Mouse (Mus musculus) MEL (cell line): ENCODE results near the gene Zp3. TPM values are rescaled to one million over a fixed set of nuclear protein-coding genes. Genes with fewer than 3 reads are reported as not detected.

Experiments
- DNase-seq: peaks from one replicate; pipeline ENCODE4 v3.0.0; 2011; ENCODE audit warnings: low read depth, low spot score
- H3K27ac ChIP-seq: 2 replicates; pipeline ENCODE4 v1.5.1; 2012; ENCODE audit warnings: low read depth, mild to moderate bottlenecking, control low read depth, low read length, moderate library complexity; ENCODE audit not compliant: control insufficient read depth
- H3K27me3 ChIP-seq, 2 experiments: fragments of 150-350 bp in 1 of 2; sonication (generic) in 1 of 2; 2 replicates each; pipeline ENCODE4 v1.6.1; 2012; ENCODE audit warnings: low read length in 2 of 2, mild to moderate bottlenecking in 2 of 2, improper control_type of control experiment in 1 of 2, moderate library complexity in 1 of 2; ENCODE audit not compliant: insufficient read depth in 2 of 2, control insufficient read depth in 1 of 2
- H3K36me3 ChIP-seq, 2 experiments: 2 replicates each; pipeline ENCODE4 v1.6.1; 2012 to 2014; ENCODE audit warnings: low read length in 2 of 2, improper control_type of control experiment in 1 of 2, inconsistent platforms in 1 of 2, mild to moderate bottlenecking in 1 of 2; ENCODE audit not compliant: insufficient read depth in 2 of 2, control insufficient read depth in 1 of 2
- H3K4me1 ChIP-seq, 2 experiments: fragments of 150-350 bp in 1 of 2; sonication (generic) in 1 of 2; 2 replicates each; pipeline ENCODE4 v1.6.1; 2012; ENCODE audit warnings: low read length in 2 of 2, improper control_type of control experiment in 1 of 2, mild to moderate bottlenecking in 1 of 2; ENCODE audit not compliant: insufficient read depth in 2 of 2, control insufficient read depth in 1 of 2
- H3K4me3 ChIP-seq, 2 experiments: fragments of 150-350 bp in 1 of 2; sonication (generic) in 1 of 2; 2 replicates each; pipeline ENCODE4 v1.5.1; 2012; ENCODE audit warnings: low read depth in 2 of 2, low read length in 2 of 2, mild to moderate bottlenecking in 2 of 2, moderate library complexity in 2 of 2, control low read depth in 1 of 2, improper control_type of control experiment in 1 of 2; ENCODE audit not compliant: control insufficient read depth in 1 of 2, insufficient read depth in 1 of 2
- H3K79me2 ChIP-seq: 2 replicates; pipeline ENCODE4 v1.6.1; 2012; ENCODE audit warnings: mild to moderate bottlenecking, low read length, moderate library complexity; ENCODE audit not compliant: control insufficient read depth, poor library complexity, insufficient read depth
- H3K9ac ChIP-seq: 2 replicates; pipeline ENCODE4 v1.6.1; 2012; ENCODE audit warnings: low read depth, mild to moderate bottlenecking, control low read depth, low read length, moderate library complexity; ENCODE audit not compliant: control insufficient read depth, poor library complexity, severe bottlenecking
- H3K9me3 ChIP-seq: fragments of 150-350 bp; sonication (generic); replicated peaks from 2 replicates; pipeline ENCODE4 v1.6.1; 2012; ENCODE audit warnings: mild to moderate bottlenecking, low read length, improper control_type of control experiment, moderate library complexity; ENCODE audit not compliant: insufficient read depth
- BHLHE40 ChIP-seq: IDR thresholded peaks from 2 replicates; pipeline ENCODE4 v1.6.1; 2012; ENCODE audit warnings: low read depth, mild to moderate bottlenecking, inconsistent platforms, low read length, improper control_type of control experiment, borderline replicate concordance
- CHD1 ChIP-seq: IDR thresholded peaks from 2 replicates; pipeline ENCODE4 v1.6.1; 2012; ENCODE audit warnings: low read depth, mild to moderate bottlenecking, inconsistent platforms, low read length, improper control_type of control experiment
- E2F4 ChIP-seq: IDR thresholded peaks from 2 replicates; pipeline ENCODE4 v1.6.1; 2011; ENCODE audit warnings: low read depth, low read length, improper control_type of control experiment, borderline replicate concordance
- ELF1 ChIP-seq: IDR thresholded peaks from 2 replicates; pipeline ENCODE4 v1.6.1; 2014; ENCODE audit warnings: low read depth, mild to moderate bottlenecking, inconsistent platforms, low read length, improper control_type of control experiment, moderate library complexity
- EP300 ChIP-seq, 2 experiments: IDR thresholded peaks; 2 replicates each; pipeline ENCODE4 v1.6.1; 2011; ENCODE audit warnings: improper control_type of control experiment in 2 of 2, low read length in 2 of 2, low read depth in 1 of 2, mild to moderate bottlenecking in 1 of 2
- GABPA ChIP-seq: IDR thresholded peaks from 2 replicates; pipeline ENCODE4 v1.6.1; 2012; ENCODE audit warnings: low read depth, mild to moderate bottlenecking, inconsistent platforms, low read length, improper control_type of control experiment, moderate library complexity
- KAT2A ChIP-seq: conservative IDR thresholded peaks from 2 replicates; pipeline ENCODE4 v1.6.1; 2012; ENCODE audit warnings: low read depth, low read length, improper control_type of control experiment, inconsistent platforms
- MAFK ChIP-seq: IDR thresholded peaks from 2 replicates; pipeline ENCODE4 v1.6.1; 2011; ENCODE audit warnings: low read depth, mild to moderate bottlenecking, low read length, improper control_type of control experiment, borderline replicate concordance
- MAX ChIP-seq: IDR thresholded peaks from 2 replicates; pipeline ENCODE4 v1.6.1; 2011; ENCODE audit warnings: low read length, improper control_type of control experiment
- MXI1 ChIP-seq: IDR thresholded peaks from 2 replicates; pipeline ENCODE4 v1.6.1; 2011; ENCODE audit warnings: mild to moderate bottlenecking, low read depth, low read length, improper control_type of control experiment
- POLR2A ChIP-seq, 2 experiments: IDR thresholded peaks; 2 replicates each; pipeline ENCODE4 v1.6.1; 2011 to 2012; ENCODE audit warnings: low read length in 2 of 2, mild to moderate bottlenecking in 2 of 2, control low read depth in 1 of 2, improper control_type of control experiment in 1 of 2, low read depth in 1 of 2, moderate library complexity in 1 of 2; ENCODE audit not compliant: control insufficient read depth in 1 of 2, insufficient read depth in 1 of 2, poor library complexity in 1 of 2
- POLR2AphosphoS2 ChIP-seq: IDR thresholded peaks from 2 replicates; pipeline ENCODE4 v1.6.1; 2011; ENCODE audit warnings: low read length, improper control_type of control experiment
- POLR2AphosphoS5 ChIP-seq: IDR thresholded peaks from 2 replicates; pipeline ENCODE4 v1.6.1; 2012; ENCODE audit warnings: low read depth, borderline replicate concordance, mild to moderate bottlenecking, inconsistent platforms, low read length, moderate library complexity, mixed read lengths
- RAD21 ChIP-seq: IDR thresholded peaks from 2 replicates; pipeline ENCODE4 v1.6.1; 2011; ENCODE audit warnings: mild to moderate bottlenecking, low read depth, low read length, improper control_type of control experiment
- RCOR1 ChIP-seq: IDR thresholded peaks from 2 replicates; pipeline ENCODE4 v1.6.1; 2012; ENCODE audit warnings: low read depth, mild to moderate bottlenecking, inconsistent platforms, low read length, improper control_type of control experiment
- SIN3A ChIP-seq: IDR thresholded peaks from 2 replicates; pipeline ENCODE4 v1.6.1; 2012; ENCODE audit warnings: low read length, improper control_type of control experiment, inconsistent platforms
- TAL1 ChIP-seq: IDR thresholded peaks from 2 replicates; pipeline ENCODE4 v1.6.1; 2012; ENCODE audit warnings: mild to moderate bottlenecking, inconsistent platforms, low read length, moderate library complexity, mixed read lengths
- UBTF ChIP-seq: IDR thresholded peaks from 2 replicates; pipeline ENCODE4 v1.6.1; 2012; ENCODE audit warnings: low read depth, mild to moderate bottlenecking, inconsistent platforms, low read length, improper control_type of control experiment, moderate library complexity, borderline replicate concordance; ENCODE audit not compliant: insufficient read depth
- USF2 ChIP-seq, 2 experiments: IDR thresholded peaks; 2 replicates each; pipeline ENCODE4 v1.6.1; 2011 to 2012; ENCODE audit warnings: improper control_type of control experiment in 2 of 2, low read length in 2 of 2, borderline replicate concordance in 1 of 2, inconsistent platforms in 1 of 2, low read depth in 1 of 2, mild to moderate bottlenecking in 1 of 2; ENCODE audit not compliant: insufficient read depth in 1 of 2
- ZC3H11A ChIP-seq: IDR thresholded peaks from 2 replicates; pipeline ENCODE4 v1.6.1; 2012; ENCODE audit warnings: low read depth, mild to moderate bottlenecking, inconsistent platforms, low read length, improper control_type of control experiment
- polyA plus RNA-seq, 2 experiments: library from polyadenylated mRNA; stranded (reverse) in 1 of 2; unstranded in 1 of 2; fragments of >175 nt in 1 of 2; fragments of >200 nt in 1 of 2; gene quantifications; 2 replicates each; pipeline versions ENCODE4 v1.2.1 to v1.2.4; 2012; ENCODE audit warnings: low replicate concordance in 2 of 2, low read depth in 1 of 2; ENCODE audit not compliant: insufficient read length in 2 of 2, insufficient read depth in 1 of 2, missing spikeins in 1 of 2
- total RNA-seq: library from RNA; depleted of rRNA; stranded (reverse); fragments of 300-350 nt; gene quantifications from 2 replicates; pipeline ENCODE4 v1.2.3, GENCODE M21; 2012

Gene Zp3
- total and polyA plus RNA-seq, 3 experiments = not detected

- no peak overlapping the region for H3K4me3 ChIP-seq
- DNase-seq = no peak
- H3K9me3 ChIP-seq = no peaks in the 10 kb centered on the region
- peaks cover 0 to 2% of the 10 kb centered on the region in 2 experiments; a peak in 1 of 4 replicates for H3K4me1 ChIP-seq
- peaks cover 0 to 2% of the 10 kb centered on the region in 2 experiments; a peak in 1 of 4 replicates for H3K36me3 ChIP-seq
- no peaks in the 10 kb centered on the region for H3K79me2 ChIP-seq
- no peak overlapping the region for H3K9ac ChIP-seq
- H3K27ac ChIP-seq = no peak overlapping the region
- H3K27me3 ChIP-seq = no peaks in the 10 kb centered on the region
- TF ChIP-seq SIN3A = no peak
- TF ChIP-seq POLR2A (IDR thresholded peaks at IDR 0.05; ENCODE audit: control insufficient read depth in 1 of 2, insufficient read depth in 1 of 2, low read depth in 1 of 2, low read length in 2 of 2, poor library complexity in 1 of 2) = no peak
- TF ChIP-seq RCOR1 = no peak
- no peak for TF ChIP-seq KAT2A
- TF ChIP-seq MAX = no peak
- TF ChIP-seq EP300 (IDR thresholded peaks at IDR 0.05; ENCODE audit: low read depth in 1 of 2, low read length in 2 of 2) = no peak
- no peak for TF ChIP-seq POLR2AphosphoS2
- no peak for TF ChIP-seq RAD21
- no peak for TF ChIP-seq UBTF
- TF ChIP-seq ZC3H11A = no peak
- TF ChIP-seq CHD1 = no peak
- no peak for TF ChIP-seq E2F4
- no peak for TF ChIP-seq MXI1
- no peak for TF ChIP-seq ELF1
- no peak for TF ChIP-seq TAL1
- no peak for TF ChIP-seq GABPA
- TF ChIP-seq BHLHE40 = no peak
- no peak for TF ChIP-seq POLR2AphosphoS5
- no peak for TF ChIP-seq MAFK
Observed at GRCm38 (mm10) chr5:136002751-136003151, 22.9 kb downstream of the Zp3 start.

GRCm38 (mm10) chr5:136004537-136004936 lies 24.6 kb downstream of the Zp3 start:
- Histone ChIP-seq H3K4me1 (peaks cover 0 to 4% of the 10 kb centered on the region in 2 experiments; a peak in 1 of 4 replicates), H3K9ac (no peak overlapping the region), H3K27me3 (no peaks in the 10 kb centered on the region), H3K4me3 (no peak overlapping the region), H3K79me2 (no peaks in the 10 kb centered on the region), H3K36me3 (no peaks in the 10 kb centered on the region), H3K27ac (no peak overlapping the region), H3K9me3 (no peaks in the 10 kb centered on the region)
- DNase-seq = no peak
- TF ChIP-seq KAT2A (no peak), USF2 (IDR thresholded peaks at IDR 0.05; ENCODE audit: borderline replicate concordance in 1 of 2, insufficient read depth in 1 of 2, low read depth in 1 of 2, low read length in 2 of 2) (no peak), ZC3H11A (no peak)
